Mouse (Mus musculus): ENCODE data around the gene Ubxn2a.

- TF ChIP-seq POLR2A (IDR thresholded peaks at IDR 0.05; ENCODE audit: borderline replicate concordance, control insufficient read depth, low read depth, low read length) (no peak), CTCF (IDR thresholded peaks at IDR 0.05; ENCODE audit: control insufficient read depth, insufficient read depth, low read length) (no peak)
Observed at GRCm38 (mm10) chr12:4878296-4878783, 29.2 kb downstream of the Ubxn2a start.

All from bone marrow, adult 2 months (tissue).